Mouse (Mus musculus): ENCODE results near the gene Rnf212b.

DNA sequence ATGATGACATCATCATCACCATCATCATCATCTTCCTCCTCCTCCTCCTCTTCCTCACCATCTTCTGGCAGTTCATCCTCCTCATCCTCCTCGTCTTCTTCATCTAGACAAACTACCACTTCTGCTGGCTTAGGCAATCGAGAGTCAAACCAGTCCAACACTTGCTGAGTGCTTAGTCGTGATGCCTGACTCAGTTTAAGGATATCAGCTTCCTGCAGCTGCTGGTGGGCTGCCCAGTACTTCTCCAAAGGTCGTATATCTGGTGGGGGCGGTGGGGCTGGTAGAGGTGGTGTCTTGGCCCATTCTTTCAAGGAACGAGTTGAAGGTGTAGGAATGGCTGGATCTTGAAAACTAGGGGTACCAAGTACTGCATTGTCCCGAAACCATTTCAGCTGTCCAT, 42.8 kb downstream of the Rnf212b start:
- TF ChIP-seq CTCF (IDR thresholded peaks at IDR 0.05; ENCODE audit: low read depth, low read length) (no peak), TAL1 (conservative IDR thresholded peaks at IDR 0.05; ENCODE audit: low read depth, low read length) (no peak), GATA1 (IDR thresholded peaks at IDR 0.05; ENCODE audit: borderline replicate concordance, low read length) (no peak), POLR2AphosphoS5 (IDR thresholded peaks at IDR 0.05; ENCODE audit: insufficient replicate concordance, low read depth, low read length) (no peak)
